Mouse (Mus musculus): ENCODE measurements around the gene Telo2.

Gene Telo2

DNA sequence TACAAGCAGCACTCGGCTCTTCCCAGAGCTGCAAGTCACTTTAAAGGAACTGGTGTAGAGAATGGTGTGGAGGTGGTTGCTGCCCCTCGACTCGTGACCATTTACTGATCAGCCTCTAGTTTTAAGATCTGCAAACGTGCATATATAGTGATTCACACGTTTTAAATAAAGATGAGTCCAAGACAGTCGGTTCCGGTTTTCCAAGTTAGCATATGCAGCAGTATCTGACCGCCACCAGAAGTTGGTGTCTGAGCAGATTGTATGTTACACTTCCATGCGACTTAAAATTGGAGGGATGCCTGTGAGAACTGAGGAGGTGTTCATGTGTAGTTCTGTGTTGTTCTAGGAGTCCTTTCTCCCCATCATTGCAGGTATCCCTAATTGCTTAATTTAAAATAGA, 62.5 kb downstream of the Telo2 start:
- in situ Hi-C loops (cut with MboI, MseI), result no loop called here
